Mouse (Mus musculus) heart, embryonic 16.5 days (tissue): ENCODE measurements at regions not wholly inside any gene's neighbourhood (a gene's known extent, or its start where the extent isn't known, plus 50 kb on each side); places are given as distances from the start of the nearest gene placed in this dataset.

Experiments
- ATAC-seq: fragments of 200-750 bp; cut with Nextera tagmentation; replicated peaks from 2 replicates; pipeline ENCODE4 v1.8.0; 2017; ENCODE audit warnings: moderate number of reproducible peaks; ENCODE audit not compliant: insufficient read depth, low FRiP score; ENCODE audit errors: extremely low read depth
- H3K27ac ChIP-seq: fragments of 300-500 bp; sonication (generic); 2 replicates; pipeline ENCODE4 v1.5.1; 2014; ENCODE audit warnings: mild to moderate bottlenecking, low read length, control low read depth, moderate library complexity
- H3K27me3 ChIP-seq: fragments of 300-500 bp; sonication (generic); 2 replicates; pipeline ENCODE4 v1.6.1; 2014; ENCODE audit warnings: low read length, mixed read lengths; ENCODE audit not compliant: control insufficient read depth, insufficient read depth
- H3K36me3 ChIP-seq: fragments of 300-500 bp; sonication (generic); 2 replicates; pipeline ENCODE4 v1.6.1; 2014; ENCODE audit not compliant: control insufficient read depth, insufficient read depth
- H3K4me1 ChIP-seq: fragments of 300-500 bp; sonication (generic); 2 replicates; pipeline ENCODE4 v1.6.1; 2014; ENCODE audit warnings: low read length, mixed read lengths; ENCODE audit not compliant: control insufficient read depth, insufficient read depth
- H3K4me2 ChIP-seq: fragments of 300-500 bp; sonication (generic); 2 replicates; pipeline ENCODE4 v1.6.1; 2014; ENCODE audit warnings: low read depth, mild to moderate bottlenecking, control low read depth, low read length
- H3K4me3 ChIP-seq: fragments of 300-500 bp; sonication (generic); 2 replicates; pipeline ENCODE4 v1.5.1; 2014; ENCODE audit warnings: mild to moderate bottlenecking, control low read depth, low read length
- H3K9ac ChIP-seq: fragments of 300-500 bp; sonication (generic); 2 replicates; pipeline ENCODE4 v1.6.1; 2014; ENCODE audit warnings: low read length, control low read depth
- H3K9me3 ChIP-seq: fragments of 300-500 bp; sonication (generic); replicated peaks from 2 replicates; pipeline ENCODE4 v1.6.1; 2016; ENCODE audit warnings: low read length; ENCODE audit not compliant: control insufficient read depth
- WGBS: fragments of 180-500 bp; shearing (Covaris S2); extraction: QIAGEN DNeasy Blood & Tissue Kit; methylation state at CpG from one replicate; pipeline ENCODE4 v1.1.7; 2014; 5-methylcytosine and 5-hydroxymethylcytosine counted together

DNA sequence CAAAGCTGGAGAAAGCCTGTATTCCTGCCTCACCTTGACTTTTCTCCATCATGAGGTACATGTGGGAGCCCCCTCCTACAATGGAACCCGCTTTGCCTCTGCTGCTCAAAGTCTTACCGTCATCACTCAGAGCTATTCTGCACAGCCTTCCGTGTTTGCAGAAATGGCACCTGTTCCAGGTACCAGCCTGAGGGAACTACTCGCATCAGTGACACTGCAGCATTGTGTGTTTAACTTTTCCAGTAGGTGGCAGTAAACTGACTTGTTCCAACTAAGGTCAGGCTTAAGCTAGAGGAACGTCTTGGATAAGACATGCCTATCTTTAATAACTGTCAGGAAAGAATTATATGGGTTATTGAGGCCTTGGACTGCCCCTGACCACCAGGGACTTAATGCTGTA is 71.4 kb downstream of the Fam173b start:
- Histone ChIP-seq H3K27me3 (no peaks in the 10 kb centered on the region), H3K9ac (no peak overlapping the region), H3K27ac (no peak overlapping the region), H3K4me1 (peaks cover 4% of the 10 kb centered on the region; the same call in 1 of the 2 replicates), H3K9me3 (no peaks in the 10 kb centered on the region), H3K36me3 (no peaks in the 10 kb centered on the region), H3K4me3 (no peak overlapping the region), H3K4me2 (no peak overlapping the region)
- no peak for ATAC-seq
- 40% methylated on average over 5 of the region's 5 CpGs for WGBS

DNA sequence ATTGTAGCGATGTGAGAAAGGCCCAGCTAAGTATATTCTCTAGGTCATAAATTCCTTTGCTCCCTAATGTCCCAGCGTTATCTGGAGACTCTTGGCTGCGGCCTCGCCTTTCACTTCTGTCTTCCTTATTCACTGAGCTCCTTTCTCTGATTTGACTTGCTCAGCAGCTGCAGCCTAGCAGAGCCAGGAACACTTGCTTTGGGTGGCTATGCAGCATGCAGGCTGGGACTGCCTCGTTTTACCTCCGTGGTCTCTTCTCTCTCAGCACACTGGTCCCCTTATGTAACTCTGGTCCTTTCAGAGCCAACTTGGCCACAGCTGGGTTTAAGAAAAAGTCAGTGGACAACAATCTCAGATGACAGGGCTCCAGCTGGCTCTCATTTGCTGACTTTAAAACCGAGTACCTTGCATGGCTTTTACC is 75.1 kb downstream of the Fam173b start:
- no peak overlapping the region for H3K4me2 ChIP-seq
- H3K27me3 ChIP-seq, result no peaks in the 10 kb centered on the region
- H3K4me3 ChIP-seq, result no peak overlapping the region
- H3K9ac ChIP-seq, result no peak overlapping the region
- 42% methylated on average over 7 of the region's 7 CpGs for WGBS
- H3K4me1 ChIP-seq, result peaks cover 4% of the 10 kb centered on the region; the same call in 1 of the 2 replicates
- no peaks in the 10 kb centered on the region for H3K9me3 ChIP-seq
- H3K36me3 ChIP-seq, result no peaks in the 10 kb centered on the region
- H3K27ac ChIP-seq, result no peak overlapping the region
- no peak for ATAC-seq

DNA sequence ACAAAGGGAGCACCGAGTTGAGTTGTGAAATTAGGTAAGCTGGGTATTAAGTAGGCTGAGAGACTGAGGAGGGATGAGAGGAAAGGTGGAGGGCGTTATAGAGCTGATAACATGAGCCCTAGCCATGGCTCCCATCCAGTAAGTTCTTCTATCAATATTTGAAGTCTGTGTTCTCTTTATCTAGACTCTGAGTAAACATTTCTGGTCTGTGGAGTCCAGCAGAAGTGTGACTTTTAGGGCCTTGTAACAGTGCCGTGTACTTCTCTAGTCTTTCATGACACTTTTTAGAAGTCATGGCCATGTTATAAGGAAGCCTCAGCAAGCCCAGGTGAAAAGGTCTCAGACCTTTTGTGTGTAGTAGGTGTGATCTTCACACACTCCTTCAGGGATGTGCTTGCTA is 91.5 kb downstream of the Fam173b start:
- no peaks in the 10 kb centered on the region for H3K27me3 ChIP-seq
- H3K9ac ChIP-seq, result no peak overlapping the region
- H3K9me3 ChIP-seq, result peaks cover under 1% of the 10 kb centered on the region; the same call in 1 of the 2 replicates
- no peak overlapping the region for H3K4me3 ChIP-seq
- no peak overlapping the region for H3K4me2 ChIP-seq
- no peak overlapping the region for H3K27ac ChIP-seq
- ATAC-seq, result no peak
- H3K36me3 ChIP-seq, result no peaks in the 10 kb centered on the region
- 49% methylated on average over 3 of the region's 3 CpGs for WGBS
- no peaks in the 10 kb centered on the region for H3K4me1 ChIP-seq

DNA sequence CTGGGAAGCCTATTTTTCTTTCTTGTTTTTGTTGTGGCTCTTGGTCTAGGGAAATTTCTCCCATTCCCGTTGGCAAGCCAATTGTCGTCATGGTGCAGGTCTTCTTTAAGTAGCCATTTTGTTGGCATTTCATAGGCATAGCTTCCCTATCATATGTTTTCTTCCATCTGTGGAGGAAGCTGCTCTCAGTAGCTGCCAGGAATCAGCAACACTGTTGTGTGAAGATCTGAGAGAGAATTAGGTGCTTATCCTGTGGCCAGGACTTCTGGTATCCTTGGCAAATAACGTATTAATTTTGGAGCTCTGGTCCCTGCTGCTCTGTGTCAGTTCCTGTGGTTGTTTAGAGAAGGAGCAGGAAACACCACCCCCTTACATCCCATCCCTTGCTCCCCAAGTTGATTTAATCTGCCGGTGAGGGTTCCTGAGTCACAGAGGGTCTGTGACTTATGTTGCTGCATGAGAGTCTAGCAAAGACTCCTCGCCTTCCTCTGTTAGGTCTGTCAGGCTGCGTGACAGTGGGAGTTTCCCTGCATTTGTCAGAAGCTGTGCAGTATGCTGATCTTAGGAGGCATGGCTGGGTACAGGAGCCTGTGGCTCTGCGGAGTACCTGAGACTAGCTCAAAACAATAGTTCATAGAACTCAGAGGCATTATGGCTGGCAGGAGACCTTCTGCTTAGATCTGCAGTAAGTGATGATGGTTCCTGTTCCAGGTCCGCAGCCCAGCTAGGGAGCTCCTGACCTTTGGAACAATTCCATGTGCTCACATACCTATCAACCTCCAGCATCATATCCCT is 93.4 kb downstream of the Fam173b start:
- Histone ChIP-seq H3K9me3 (no peaks in the 10 kb centered on the region; the same call in 1 of the 2 replicates), H3K4me2 (no peak overlapping the region), H3K27me3 (no peaks in the 10 kb centered on the region), H3K27ac (no peak overlapping the region), H3K4me1 (no peaks in the 10 kb centered on the region), H3K9ac (no peak overlapping the region), H3K36me3 (no peaks in the 10 kb centered on the region), H3K4me3 (no peak overlapping the region)
- 75% methylated on average over 8 of the region's 8 CpGs for WGBS
- ATAC-seq, result no peak

DNA sequence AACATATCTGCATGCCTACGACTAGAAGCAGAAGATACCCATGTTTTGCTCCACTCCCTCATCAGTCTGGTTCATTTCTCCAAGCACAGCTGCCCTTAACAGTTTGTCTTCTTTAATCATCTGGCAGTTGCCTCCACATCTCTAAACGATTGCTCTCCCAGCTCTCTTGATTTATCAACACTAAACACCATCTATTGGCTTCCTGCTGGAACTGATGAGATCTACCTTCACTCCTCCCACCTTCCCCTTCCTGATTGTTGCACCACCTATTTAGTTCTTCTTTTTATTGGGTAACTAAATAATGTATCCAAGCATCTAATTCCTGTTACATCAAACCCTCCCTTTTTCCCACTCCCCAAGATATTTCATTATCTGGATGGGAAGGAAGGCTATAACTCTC is 101.7 kb downstream of the Fam173b start:
- H3K27me3 ChIP-seq, result no peaks in the 10 kb centered on the region
- H3K27ac ChIP-seq, result no peak overlapping the region
- no peak for ATAC-seq
- H3K4me2 ChIP-seq, result no peak overlapping the region
- H3K36me3 ChIP-seq, result no peaks in the 10 kb centered on the region
- no peak overlapping the region for H3K9ac ChIP-seq
- peaks cover 4% of the 10 kb centered on the region; the same call in 1 of the 2 replicates for H3K9me3 ChIP-seq
- 70% methylated on average over 2 of the region's 2 CpGs for WGBS
- no peaks in the 10 kb centered on the region for H3K4me1 ChIP-seq
- H3K4me3 ChIP-seq, result no peak overlapping the region

DNA sequence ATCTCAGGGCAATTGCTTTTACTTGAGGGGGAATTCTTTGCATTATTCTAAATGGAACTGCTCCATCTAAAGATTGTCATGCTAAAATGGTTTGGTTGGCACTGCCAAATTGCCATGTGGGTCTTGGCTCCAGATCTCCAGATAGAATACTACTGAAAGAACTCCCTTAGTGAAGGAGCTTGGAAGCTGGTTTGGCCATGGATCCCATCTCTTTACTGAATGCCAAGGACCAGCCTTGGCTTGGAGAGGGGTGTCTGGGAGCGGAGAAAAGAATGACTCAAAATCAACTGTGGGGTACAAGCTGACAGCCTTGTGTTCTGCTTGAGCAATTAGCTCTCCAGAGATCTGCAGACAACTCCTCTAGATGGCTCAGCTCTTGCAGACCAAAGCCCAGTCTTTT is 105.8 kb downstream of the Fam173b start:
- ATAC-seq, result no peak
- no peak overlapping the region for H3K27ac ChIP-seq
- no peak overlapping the region for H3K4me3 ChIP-seq
- H3K4me1 ChIP-seq, result no peaks in the 10 kb centered on the region
- peaks cover 4% of the 10 kb centered on the region; the same call in 1 of the 2 replicates for H3K9me3 ChIP-seq
- H3K36me3 ChIP-seq, result no peaks in the 10 kb centered on the region
- no peak overlapping the region for H3K9ac ChIP-seq
- no peak overlapping the region for H3K4me2 ChIP-seq
- H3K27me3 ChIP-seq, result no peaks in the 10 kb centered on the region
- WGBS, result 86% methylated on average over 1 of the region's 1 CpGs

DNA sequence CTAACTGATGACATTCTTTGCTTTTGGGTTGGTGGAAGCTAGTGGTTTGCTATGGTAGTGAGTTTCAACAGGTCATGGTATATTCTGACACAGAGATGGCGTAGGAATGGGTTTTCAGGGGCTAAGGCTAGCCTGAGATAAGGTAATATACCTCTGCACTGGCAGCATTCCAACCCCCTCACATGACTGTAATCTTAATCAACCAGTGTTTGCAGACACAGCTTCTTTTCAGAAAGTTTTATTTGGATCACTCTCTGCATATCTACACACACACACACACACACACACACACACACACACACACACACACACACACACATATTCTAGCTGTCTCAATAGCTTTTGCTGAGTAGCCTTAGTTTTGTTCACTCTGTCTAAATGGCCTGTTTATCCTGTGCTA is 119.4 kb downstream of the Fam173b start:
- Histone ChIP-seq H3K9me3 (no peaks in the 10 kb centered on the region), H3K4me2 (no peak overlapping the region), H3K27me3 (no peaks in the 10 kb centered on the region), H3K4me3 (no peak overlapping the region), H3K27ac (no peak overlapping the region), H3K9ac (no peak overlapping the region), H3K4me1 (no peaks in the 10 kb centered on the region), H3K36me3 (no peaks in the 10 kb centered on the region)
- ATAC-seq, result no peak
- WGBS, result 67% methylated on average over 1 of the region's 1 CpGs

DNA sequence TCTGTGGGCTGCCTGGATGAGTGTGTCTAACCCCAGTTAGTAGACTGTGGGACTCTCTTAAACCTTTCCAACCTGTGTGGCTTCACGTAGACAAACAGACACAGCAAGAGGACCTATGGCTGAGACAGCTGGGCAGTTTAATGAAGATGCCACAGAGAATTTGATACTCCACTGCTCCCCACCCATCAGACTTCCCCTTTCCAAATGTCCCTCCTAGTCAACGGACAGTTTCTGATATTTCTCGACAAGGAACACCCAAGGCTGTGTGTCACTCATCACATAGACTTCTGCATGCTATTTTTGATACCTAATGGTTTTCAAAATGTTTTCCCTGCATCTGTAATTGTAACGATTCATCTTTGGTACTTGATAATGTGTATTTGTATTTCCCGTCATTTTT is 120.8 kb downstream of the Fam173b start:
- H3K27ac ChIP-seq, result no peak overlapping the region
- 70% methylated on average over 5 of the region's 5 CpGs for whole genome bisulfite sequencing
- ATAC-seq, result no peak

DNA sequence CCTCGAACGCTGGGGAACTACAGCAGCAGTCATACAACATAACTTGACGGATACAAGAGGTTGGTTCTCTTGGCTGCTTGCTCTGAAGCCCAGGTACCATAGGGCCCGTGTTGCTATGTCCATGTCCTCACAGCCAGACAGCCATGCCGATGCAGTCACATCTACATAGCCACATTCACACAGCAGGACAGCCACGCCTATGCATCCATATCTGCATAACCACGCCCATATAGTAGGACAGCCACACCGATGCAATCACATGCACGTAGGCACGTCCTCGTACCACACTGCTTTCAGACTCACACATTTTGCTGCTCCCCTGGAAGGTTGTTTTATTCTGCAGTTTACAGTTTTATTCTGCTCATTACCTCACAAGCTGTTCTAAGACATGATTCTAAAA is 122.6 kb downstream of the Fam173b start:
- H3K4me2 ChIP-seq, result no peak overlapping the region; the same call in 1 of the 2 replicates
- H3K9me3 ChIP-seq, result no peaks in the 10 kb centered on the region
- H3K9ac ChIP-seq, result no peak overlapping the region
- no peak overlapping the region for H3K27ac ChIP-seq
- no peaks in the 10 kb centered on the region for H3K36me3 ChIP-seq
- no peaks in the 10 kb centered on the region for H3K4me1 ChIP-seq
- H3K27me3 ChIP-seq, result no peaks in the 10 kb centered on the region
- 54% methylated on average over 11 of the region's 11 CpGs for WGBS
- no peak overlapping the region for H3K4me3 ChIP-seq
- no peak for ATAC-seq

More for the DNA sequence above, 120.8 kb downstream of the Fam173b start:
- Histone ChIP-seq H3K4me1 (no peaks in the 10 kb centered on the region), H3K36me3 (no peaks in the 10 kb centered on the region), H3K9me3 (no peaks in the 10 kb centered on the region), H3K27me3 (no peaks in the 10 kb centered on the region), H3K4me2 (no peak overlapping the region), H3K4me3 (no peak overlapping the region), H3K9ac (no peak overlapping the region)
